Comparison of ENCODE assay signal across 12 mouse cellular contexts in the genomic region with DNA sequence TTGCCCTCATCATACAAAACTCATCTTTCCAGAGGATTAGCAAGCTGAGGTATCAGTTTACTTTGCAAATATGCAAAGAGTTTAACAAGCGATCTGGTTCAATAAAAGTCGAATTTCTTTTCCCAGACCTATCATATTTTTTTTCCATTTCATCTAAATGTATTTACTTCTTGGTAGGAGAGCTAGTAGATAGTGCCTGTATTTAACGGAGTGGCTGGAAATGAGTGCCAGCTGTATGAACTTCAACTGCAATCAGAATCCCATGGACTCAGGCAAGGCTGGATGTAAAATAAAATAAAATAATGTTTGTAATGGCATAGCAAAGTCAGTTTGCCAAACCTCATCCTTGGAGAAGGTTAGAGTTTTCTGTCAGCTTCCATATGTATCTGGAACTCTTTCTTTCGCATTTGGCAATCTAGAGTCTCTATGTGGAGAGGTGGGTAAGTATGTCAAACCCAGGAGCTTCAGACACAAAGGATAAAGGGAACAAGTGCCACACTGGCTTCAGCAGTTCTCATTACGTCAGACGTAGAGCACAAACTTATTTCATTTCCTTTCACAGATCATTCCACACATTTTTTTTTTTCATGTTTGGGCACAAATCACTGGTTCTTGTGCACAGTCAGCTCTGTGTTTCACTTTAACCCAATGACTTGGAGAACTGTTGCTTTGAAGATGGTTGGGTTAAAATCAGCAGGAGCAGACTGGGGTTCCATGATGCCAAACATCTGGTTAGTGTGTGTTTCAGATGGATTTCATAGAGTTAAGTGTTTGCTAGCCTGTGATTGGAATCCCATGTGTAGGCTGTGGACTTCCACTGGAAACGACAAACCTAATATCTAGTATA.
"Had no signal": no experiment of that assay in that cellular context is flagged by ENCODE, and none has a peak within 500 bp of the region (broad histone marks: within the 10 kb centered on the region; RNA-seq: fewer than 3 reads in every experiment).

No protein-coding gene starts in this region.

- H3K36me3 ChIP-seq: liver, embryonic 15.5 days; midbrain, embryonic 13.5 days had no signal

- ATAC-seq: midbrain, embryonic 13.5 days had no signal

- DNase-seq: kidney, adult 11 months; kidney, adult 9 months; kidney, postnatal 36 days; left cerebral cortex, postnatal 4 days; lung, adult 2 months; lung, postnatal 14 days; right cerebral cortex, postnatal 14 days; thymus, postnatal 36 days had no signal

- H3K4me1 ChIP-seq: liver, embryonic 15.5 days; midbrain, embryonic 13.5 days had no signal

- H3K27me3 ChIP-seq: liver, embryonic 15.5 days; midbrain, embryonic 13.5 days had no signal

- H3K27ac ChIP-seq: kidney, postnatal 0 days; liver, embryonic 15.5 days; midbrain, embryonic 13.5 days had no signal

- H3K4me2 ChIP-seq: liver, embryonic 11.5 days; liver, embryonic 15.5 days; midbrain, embryonic 13.5 days had no signal

- H3K4me3 ChIP-seq: liver, embryonic 15.5 days; midbrain, embryonic 13.5 days had no signal

- H3K9ac ChIP-seq: liver, embryonic 15.5 days; midbrain, embryonic 13.5 days had no signal
